Mouse (Mus musculus): ENCODE measurements around the gene Ankrd61. TPM values are rescaled to one million over a fixed set of nuclear protein-coding genes. Genes with fewer than 3 reads are reported as not detected.

Ankrd61 gene
- polyA plus RNA-seq, 1 experiment from 2014 or later: 0.55 TPM

GRCm38 (mm10) chr5:143903813-143904212 is 6.3 kb upstream of the Ankrd61 start:
- H3K36me3 ChIP-seq (replicated peaks; ENCODE audit: control insufficient read depth, insufficient read depth): peaks cover 70% of the 10 kb centered on the region
- DNase-seq (ENCODE audit: low spot score): no peak
- 90% methylated on average over 4 of the region's 4 CpGs for WGBS

GRCm38 (mm10) chr5:143902111-143902510 is 4.6 kb upstream of the Ankrd61 start:
- Histone ChIP-seq H3K9me3 (ENCODE audit: control insufficient read depth, low read length) (no peaks in the 10 kb centered on the region), H3K4me2 (replicated peaks) (no peak overlapping the region), H3K4me1 (replicated peaks; ENCODE audit: control insufficient read depth, insufficient read depth, low read length) (no peaks in the 10 kb centered on the region), H3K4me3 (replicated peaks; ENCODE audit: low read length) (no peak overlapping the region), H3K27ac (no peak overlapping the region), H3K27me3 (ENCODE audit: control insufficient read depth, insufficient read depth, low read length) (no peaks in the 10 kb centered on the region), H3K36me3 (replicated peaks; ENCODE audit: control insufficient read depth, insufficient read depth) (peaks cover 87% of the 10 kb centered on the region), H3K9ac (no peak overlapping the region)
- ATAC-seq (ENCODE audit: low FRiP score) (no peak), DNase-seq (ENCODE audit: low spot score) (no peak)
- WGBS: 83% methylated on average over 3 of the region's 3 CpGs

More at GRCm38 (mm10) chr5:143903813-143904212, 6.3 kb upstream of the Ankrd61 start:
- H3K4me3 ChIP-seq (replicated peaks; ENCODE audit: low read length): no peak overlapping the region
- no peaks in the 10 kb centered on the region for H3K9me3 ChIP-seq (ENCODE audit: control insufficient read depth, low read length)
- no peaks in the 10 kb centered on the region for H3K27me3 ChIP-seq (ENCODE audit: control insufficient read depth, insufficient read depth, low read length)
- H3K4me2 ChIP-seq (replicated peaks): no peak overlapping the region
- H3K9ac ChIP-seq: no peak overlapping the region
- no peak for ATAC-seq (ENCODE audit: low FRiP score)
- no peak overlapping the region for H3K27ac ChIP-seq
- H3K4me1 ChIP-seq (replicated peaks; ENCODE audit: control insufficient read depth, insufficient read depth, low read length): peaks cover 12% of the 10 kb centered on the region

GRCm38 (mm10) chr5:143893396-143893795 is 4.1 kb downstream of the Ankrd61 start:
- ATAC-seq (ENCODE audit: low FRiP score): no peak
- Histone ChIP-seq H3K9me3 (ENCODE audit: control insufficient read depth, low read length) (no peaks in the 10 kb centered on the region), H3K36me3 (replicated peaks; ENCODE audit: control insufficient read depth, insufficient read depth) (peaks cover 91% of the 10 kb centered on the region), H3K4me2 (replicated peaks) (no peak overlapping the region), H3K27me3 (ENCODE audit: control insufficient read depth, insufficient read depth, low read length) (no peaks in the 10 kb centered on the region), H3K4me3 (replicated peaks; ENCODE audit: low read length) (no peak overlapping the region), H3K9ac (no peak overlapping the region), H3K27ac (no peak overlapping the region), H3K4me1 (replicated peaks; ENCODE audit: control insufficient read depth, insufficient read depth, low read length) (no peaks in the 10 kb centered on the region)
- no peak for DNase-seq (ENCODE audit: low spot score)
- 86% methylated on average over 5 of the region's 5 CpGs for WGBS

GRCm38 (mm10) chr5:143892255-143892886 is 5.1 kb downstream of the Ankrd61 start:
- H3K4me1 ChIP-seq (replicated peaks; ENCODE audit: control insufficient read depth, insufficient read depth, low read length): no peaks in the 10 kb centered on the region
- no peak overlapping the region for H3K4me3 ChIP-seq (replicated peaks; ENCODE audit: low read length)
- H3K9ac ChIP-seq: no peak overlapping the region
- no peak overlapping the region for H3K27ac ChIP-seq
- WGBS: 79% methylated on average over 9 of the region's 9 CpGs
- no peak overlapping the region for H3K4me2 ChIP-seq (replicated peaks)
- ATAC-seq (ENCODE audit: low FRiP score): no peak
- peaks cover 91% of the 10 kb centered on the region for H3K36me3 ChIP-seq (replicated peaks; ENCODE audit: control insufficient read depth, insufficient read depth)
- no peak for DNase-seq (ENCODE audit: low spot score)
- H3K27me3 ChIP-seq (ENCODE audit: control insufficient read depth, insufficient read depth, low read length): no peaks in the 10 kb centered on the region
- no peaks in the 10 kb centered on the region for H3K9me3 ChIP-seq (ENCODE audit: control insufficient read depth, low read length)

- ATAC-seq (ENCODE audit: low FRiP score): no peak
- H3K27me3 ChIP-seq (ENCODE audit: control insufficient read depth, insufficient read depth, low read length): no peaks in the 10 kb centered on the region
- 89% methylated on average over 6 of the region's 6 CpGs for WGBS
Measured at GRCm38 (mm10) chr5:143890741-143891140, 6.7 kb downstream of the Ankrd61 start.

GRCm38 (mm10) chr5:143885274-143885673 is 12.2 kb downstream of the Ankrd61 start:
- H3K9ac ChIP-seq: no peak overlapping the region
- DNase-seq (ENCODE audit: low spot score) (no peak), ATAC-seq (ENCODE audit: low FRiP score) (no peak)
- H3K4me2 ChIP-seq (replicated peaks): no peak overlapping the region
- no peak overlapping the region for H3K4me3 ChIP-seq (replicated peaks; ENCODE audit: low read length)
- H3K4me1 ChIP-seq (replicated peaks; ENCODE audit: control insufficient read depth, insufficient read depth, low read length): no peaks in the 10 kb centered on the region
- no peaks in the 10 kb centered on the region for H3K9me3 ChIP-seq (ENCODE audit: control insufficient read depth, low read length)
- peaks cover 100% of the 10 kb centered on the region for H3K36me3 ChIP-seq (replicated peaks; ENCODE audit: control insufficient read depth, insufficient read depth)
- no peak overlapping the region for H3K27ac ChIP-seq
- no peaks in the 10 kb centered on the region for H3K27me3 ChIP-seq (ENCODE audit: control insufficient read depth, insufficient read depth, low read length)
- WGBS: 96% methylated on average over 3 of the region's 3 CpGs

More at GRCm38 (mm10) chr5:143890741-143891140, 6.7 kb downstream of the Ankrd61 start:
- no peak for DNase-seq (ENCODE audit: low spot score)
- no peaks in the 10 kb centered on the region for H3K9me3 ChIP-seq (ENCODE audit: control insufficient read depth, low read length)
- H3K27ac ChIP-seq: no peak overlapping the region
- no peak overlapping the region for H3K4me3 ChIP-seq (replicated peaks; ENCODE audit: low read length)
- no peak overlapping the region for H3K4me2 ChIP-seq (replicated peaks)
- no peaks in the 10 kb centered on the region for H3K4me1 ChIP-seq (replicated peaks; ENCODE audit: control insufficient read depth, insufficient read depth, low read length)
- no peak overlapping the region for H3K9ac ChIP-seq
- H3K36me3 ChIP-seq (replicated peaks; ENCODE audit: control insufficient read depth, insufficient read depth): peaks cover 92% of the 10 kb centered on the region

- Histone ChIP-seq H3K4me1 (replicated peaks; ENCODE audit: control insufficient read depth, insufficient read depth, low read length) (no peaks in the 10 kb centered on the region), H3K4me3 (replicated peaks; ENCODE audit: low read length) (no peak overlapping the region), H3K27me3 (ENCODE audit: control insufficient read depth, insufficient read depth, low read length) (no peaks in the 10 kb centered on the region), H3K9ac (no peak overlapping the region), H3K36me3 (replicated peaks; ENCODE audit: control insufficient read depth, insufficient read depth) (peaks cover 78% of the 10 kb centered on the region), H3K4me2 (replicated peaks) (no peak overlapping the region), H3K27ac (no peak overlapping the region), H3K9me3 (ENCODE audit: control insufficient read depth, low read length) (no peaks in the 10 kb centered on the region)
- ATAC-seq (ENCODE audit: low FRiP score): no peak
- 74% methylated on average over 4 of the region's 4 CpGs for WGBS
- no peak for DNase-seq (ENCODE audit: low spot score)
Measured at GRCm38 (mm10) chr5:143874571-143874970, 22.9 kb downstream of the Ankrd61 start.

- ATAC-seq (ENCODE audit: low FRiP score): no peak
- no peaks in the 10 kb centered on the region for H3K4me1 ChIP-seq (replicated peaks; ENCODE audit: control insufficient read depth, insufficient read depth, low read length)
- H3K27me3 ChIP-seq (ENCODE audit: control insufficient read depth, insufficient read depth, low read length): no peaks in the 10 kb centered on the region
- no peaks in the 10 kb centered on the region for H3K9me3 ChIP-seq (ENCODE audit: control insufficient read depth, low read length)
- peaks cover 50% of the 10 kb centered on the region for H3K36me3 ChIP-seq (replicated peaks; ENCODE audit: control insufficient read depth, insufficient read depth)
- H3K4me3 ChIP-seq (replicated peaks; ENCODE audit: low read length): no peak overlapping the region
- no peak overlapping the region for H3K9ac ChIP-seq
- 92% methylated on average over 11 of the region's 11 CpGs for WGBS
- no peak overlapping the region for H3K4me2 ChIP-seq (replicated peaks)
- no peak overlapping the region for H3K27ac ChIP-seq
- no peak for DNase-seq (ENCODE audit: low spot score)
Measured at GRCm38 (mm10) chr5:143871547-143872169, 25.8 kb downstream of the Ankrd61 start.
